Mouse (Mus musculus) ES-E14 (cell line): ENCODE data around the gene Crabp2. TPM values are rescaled to one million over a fixed set of nuclear protein-coding genes. Genes with fewer than 3 reads are reported as not detected.
"Not testable (repeated sequence)": the region's sequence is repeated elsewhere in the genome, so short reads cannot be mapped to it uniquely, and the experiment has no call there.

ENCODE experiments used
- DNase-seq: peaks from one replicate; pipeline ENCODE4 v3.0.0-alpha.2; 2013; ENCODE audit warnings: low read depth, low spot score
- H3K27ac ChIP-seq: 2 replicates; pipeline ENCODE4 v1.5.1; 2012; ENCODE audit warnings: low read depth, mild to moderate bottlenecking, low read length, moderate library complexity, mixed read lengths; ENCODE audit not compliant: poor library complexity, insufficient read depth, severe bottlenecking
- H3K36me3 ChIP-seq: 2 replicates; pipeline ENCODE4 v1.6.1; 2012; ENCODE audit warnings: mild to moderate bottlenecking, low read length, moderate library complexity, mixed read lengths; ENCODE audit not compliant: control insufficient read depth, poor library complexity, insufficient read depth, severe bottlenecking
- H3K4me1 ChIP-seq, 2 experiments: fragments of 150-350 bp in 1 of 2; sonication (generic) in 1 of 2; 2 replicates each; pipeline ENCODE4 v1.6.1; 2012; ENCODE audit warnings: low read length in 2 of 2, mild to moderate bottlenecking in 1 of 2, mixed read lengths in 1 of 2; ENCODE audit not compliant: control insufficient read depth in 2 of 2, insufficient read depth in 2 of 2, poor library complexity in 1 of 2
- H3K4me3 ChIP-seq, 2 experiments: fragments of 150-350 bp in 1 of 2; sonication (generic) in 1 of 2; 2 replicates each; pipeline ENCODE4 v1.5.1; 2012; ENCODE audit warnings: low read length in 2 of 2, low read depth in 1 of 2, mild to moderate bottlenecking in 1 of 2, mixed read lengths in 1 of 2; ENCODE audit not compliant: insufficient read depth in 1 of 2, poor library complexity in 1 of 2, severe bottlenecking in 1 of 2
- H3K9ac ChIP-seq: 2 replicates; pipeline ENCODE4 v1.6.1; 2012; ENCODE audit warnings: low read depth, mild to moderate bottlenecking, low read length, mixed read lengths; ENCODE audit not compliant: poor library complexity, insufficient read depth, severe bottlenecking
- H3K9me3 ChIP-seq: fragments of 150-350 bp; sonication (generic); 2 replicates; pipeline ENCODE4 v1.6.1; 2012; ENCODE audit warnings: low read depth, mild to moderate bottlenecking, low read length; ENCODE audit not compliant: control insufficient read depth, insufficient read depth
- CHD2 ChIP-seq: IDR thresholded peaks from 2 replicates; pipeline ENCODE4 v1.6.1; 2014; ENCODE audit warnings: mild to moderate bottlenecking, low read depth, low read length, inconsistent platforms
- HCFC1 ChIP-seq: IDR thresholded peaks from 2 replicates; pipeline ENCODE4 v1.6.1; 2012; ENCODE audit warnings: low read length, inconsistent platforms, borderline replicate concordance; ENCODE audit not compliant: insufficient read depth
- MAFK ChIP-seq: IDR thresholded peaks from 2 replicates; pipeline ENCODE4 v1.6.1; 2014; ENCODE audit warnings: mild to moderate bottlenecking, low read depth, low read length, inconsistent platforms; ENCODE audit not compliant: insufficient read depth
- ZC3H11A ChIP-seq: IDR thresholded peaks from 2 replicates; pipeline ENCODE4 v1.6.1; 2012; ENCODE audit warnings: low read depth, mild to moderate bottlenecking, inconsistent platforms, low read length, borderline replicate concordance
- ZNF384 ChIP-seq: IDR thresholded peaks from 2 replicates; pipeline ENCODE4 v1.6.1; 2012; ENCODE audit warnings: low read depth, low read length, inconsistent platforms
- in situ Hi-C, 2 experiments: fragments of 600-800 bp; cut with MboI; formaldehyde crosslinking; loops; one replicate each; pipeline ENCODE4 v1.15.1; 2025; ENCODE audit warnings: low sequenced_read_pairs in 2 of 2, inconsistent platforms in 1 of 2; ENCODE audit not compliant: unreplicated experiment in 2 of 2
- total RNA-seq: library from RNA; depleted of rRNA; stranded (reverse); fragments of 300-350 nt; gene quantifications from 2 replicates; pipeline ENCODE4 v1.2.3, GENCODE M21; 2012; rRNA removed

Gene Crabp2
- total RNA-seq = 9.4 and 19.7 TPM in 2 replicates

DNA sequence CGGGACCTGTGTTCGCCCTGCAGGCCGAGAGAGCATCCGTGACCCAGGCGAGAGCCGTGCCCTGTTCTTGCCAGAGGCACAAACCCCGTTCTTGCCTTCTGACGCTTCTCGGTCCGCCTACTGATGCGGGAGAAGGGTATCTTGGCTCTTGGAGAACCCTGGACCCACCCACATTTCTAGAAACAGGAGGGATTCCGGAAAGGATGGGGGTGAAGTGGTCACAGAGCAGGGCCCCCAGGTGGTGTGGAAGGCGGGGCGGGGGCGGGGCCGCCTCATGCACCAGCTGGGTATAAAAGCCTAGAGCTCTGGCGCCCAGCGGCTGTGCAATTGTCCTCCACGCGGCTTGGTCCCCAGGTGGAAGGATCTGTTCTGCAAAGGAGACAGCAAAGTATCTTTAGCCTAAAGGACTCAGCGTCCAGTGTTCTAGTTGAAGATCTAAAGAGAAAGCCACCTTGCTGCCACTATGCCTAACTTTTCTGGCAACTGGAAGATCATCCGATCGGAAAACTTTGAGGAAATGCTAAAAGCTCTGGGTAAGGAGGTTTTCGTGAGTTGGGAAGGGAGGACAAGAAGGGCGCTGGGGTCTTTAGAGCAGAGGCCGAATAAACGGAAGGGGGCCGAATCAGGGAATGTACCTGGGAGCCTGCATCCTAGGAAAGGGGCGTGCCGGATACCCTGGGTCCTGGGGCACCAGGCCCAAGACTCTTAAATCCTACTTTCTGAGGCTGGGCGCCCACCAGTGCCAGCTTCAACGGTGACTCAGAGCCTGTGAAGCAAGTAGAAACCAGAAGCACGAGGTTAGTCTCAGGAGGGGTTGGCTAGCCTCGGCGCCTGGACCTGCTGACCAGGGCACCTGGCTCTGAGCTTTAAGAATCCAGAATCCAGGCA is at the start of gene Crabp2:
Gene Crabp2, plus strand, starts transcription at position 289 of the 888 bp plus-strand sequence.
- Histone ChIP-seq H3K27ac (no peak within 1 kb of the TSS), H3K4me1 (peaks cover 11 to 54% of the 10 kb centered on the region in 2 experiments), H3K4me3 (peak within 1 kb of the TSS; percentile 33 to 45; a peak in 3 of 4 replicates), H3K36me3 (0 out of 2 replicates have a peak, but pooled peaks cover under 1% of the 10 kb centered on the region), H3K9ac (no peak within 1 kb of the TSS), H3K9me3 (no peaks in the 10 kb centered on the region)
- in situ Hi-C loops = no loop called here
- TF ChIP-seq CHD2 (no peak), MAFK (no peak)
- no peak for DNase-seq

DNA sequence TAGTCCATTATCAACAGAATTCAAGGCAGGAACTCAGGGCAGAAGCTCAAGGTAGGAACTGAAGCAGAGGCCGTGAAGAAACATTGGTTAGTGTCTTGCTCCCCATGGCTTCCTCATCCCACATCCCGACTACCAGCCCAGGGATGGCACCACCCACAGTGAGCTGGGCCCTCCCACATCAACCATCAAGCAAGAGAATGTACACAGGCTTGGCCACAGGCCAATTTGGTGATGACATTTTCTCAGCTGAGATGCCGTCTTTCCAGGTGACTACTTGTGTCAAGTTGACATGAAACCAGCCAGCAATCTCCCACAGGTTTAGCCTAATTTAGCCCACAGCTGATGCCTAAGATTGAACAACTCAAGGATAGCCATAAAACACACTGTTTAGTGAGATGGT is 49.2 kb upstream of the Crabp2 start:
- in situ Hi-C loops = no loop called here

DNA sequence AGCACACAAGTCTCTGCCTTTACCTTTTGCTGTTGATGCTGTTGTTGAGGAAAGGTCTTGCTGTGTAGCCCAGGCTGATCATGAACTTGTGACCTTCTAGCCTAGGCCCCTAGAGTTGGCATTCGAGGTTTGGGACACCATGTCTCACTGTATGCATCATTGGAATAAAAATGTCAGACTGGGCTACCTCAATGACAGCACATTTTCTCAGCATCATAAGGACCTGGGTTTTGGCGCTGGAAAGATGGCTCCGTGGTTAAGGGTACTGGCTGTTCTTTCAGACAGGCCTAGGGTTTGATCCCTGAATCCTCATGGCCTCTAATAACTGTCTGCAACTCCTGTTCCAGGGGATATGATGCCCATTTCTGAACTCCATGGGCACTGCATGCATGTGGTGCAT is 48.7 kb upstream of the Crabp2 start:
- peaks cover 2 to 4% of the 10 kb centered on the region in 2 experiments; a peak in 2 of 4 replicates for H3K4me1 ChIP-seq
- in situ Hi-C loops = no loop called here
- H3K9ac ChIP-seq = no peak overlapping the region
- no peak overlapping the region for H3K4me3 ChIP-seq
- H3K27ac ChIP-seq = no peak overlapping the region
- H3K36me3 ChIP-seq = no peaks in the 10 kb centered on the region
- DNase-seq = no peak
- H3K9me3 ChIP-seq = no peaks in the 10 kb centered on the region
- TF ChIP-seq ZC3H11A (no peak), CHD2 (no peak), ZNF384 (no peak), HCFC1 (no peak), MAFK (no peak)

More for the DNA sequence above, 49.2 kb upstream of the Crabp2 start:
- H3K4me1 ChIP-seq = peaks cover 2 to 6% of the 10 kb centered on the region in 2 experiments; a peak in 2 of 4 replicates
- no peak overlapping the region for H3K27ac ChIP-seq
- H3K4me3 ChIP-seq = no peak overlapping the region
- no peaks in the 10 kb centered on the region for H3K9me3 ChIP-seq
- H3K36me3 ChIP-seq = no peaks in the 10 kb centered on the region
- DNase-seq = no peak
- TF ChIP-seq ZC3H11A (no peak), ZNF384 (no peak), CHD2 (no peak), HCFC1 (no peak), MAFK (no peak)
- no peak overlapping the region for H3K9ac ChIP-seq

DNA sequence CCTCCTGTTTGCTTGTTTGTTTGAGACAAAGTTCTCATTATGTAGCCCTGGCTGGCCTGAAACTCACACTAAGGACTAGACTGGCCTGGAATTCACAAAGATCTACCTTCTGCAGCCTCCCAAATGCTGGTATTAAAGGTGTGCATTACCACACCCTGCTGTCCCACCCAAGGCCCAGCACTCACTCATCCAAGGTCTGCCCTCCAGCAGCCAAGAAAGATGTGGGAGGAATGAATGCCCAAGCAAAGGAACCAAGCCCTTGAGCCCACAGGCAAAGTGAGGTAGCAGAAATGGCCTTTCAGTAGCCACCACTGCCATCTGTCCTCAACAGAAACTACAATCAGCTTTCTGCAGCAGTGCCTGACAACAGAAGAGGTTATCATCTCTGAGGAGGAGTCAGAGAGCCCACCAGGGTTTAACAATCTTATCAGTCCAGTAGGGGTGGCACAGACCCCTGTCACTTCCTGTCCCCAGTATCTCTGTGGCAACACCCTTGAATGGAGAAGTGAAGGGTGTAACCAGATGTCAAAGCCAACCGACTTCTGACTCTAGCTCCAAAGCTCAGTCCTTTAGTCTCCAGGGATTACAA is 47.3 kb upstream of the Crabp2 start:
- TF ChIP-seq ZC3H11A = no peak
- TF ChIP-seq CHD2 = no peak
- TF ChIP-seq ZNF384 = no peak
- TF ChIP-seq MAFK = no peak
- no peak for TF ChIP-seq HCFC1
- Histone ChIP-seq H3K27ac (no peak overlapping the region), H3K9ac (no peak overlapping the region), H3K36me3 (no peaks in the 10 kb centered on the region), H3K4me1 (peaks cover 0 to 4% of the 10 kb centered on the region in 2 experiments; a peak in 2 of 4 replicates), H3K4me3 (no peak overlapping the region), H3K9me3 (no peaks in the 10 kb centered on the region)
- no peak for DNase-seq
- in situ Hi-C loops = no loop called here

DNA sequence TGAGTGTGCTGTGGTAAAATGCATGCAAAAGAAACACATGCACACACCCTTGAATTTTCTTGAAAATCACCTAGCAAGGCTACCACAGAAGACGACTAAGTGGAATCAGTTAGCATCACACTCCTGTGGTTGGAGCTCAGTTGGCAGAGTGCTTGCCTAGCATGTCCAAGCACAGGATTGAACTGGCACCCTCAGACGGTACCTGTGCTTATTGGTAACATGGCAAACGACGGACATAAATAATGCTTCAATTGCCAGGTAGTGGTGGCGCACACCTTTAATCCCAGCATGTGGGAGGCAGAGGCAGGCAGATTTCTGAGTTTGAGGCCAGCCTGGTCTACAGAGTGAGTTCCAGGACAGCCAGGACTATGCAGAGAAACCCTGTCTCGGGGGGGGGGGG is 46.5 kb upstream of the Crabp2 start:
- in situ Hi-C loops, H3K36me3 ChIP-seq, H3K4me3 ChIP-seq, H3K9me3 ChIP-seq, DNase-seq, H3K9ac ChIP-seq, H3K27ac ChIP-seq, H3K4me1 ChIP-seq: not testable (repeated sequence)
